Comparison of ENCODE assay signal across 18 mouse cellular contexts in genomic region chr6:25767552-25767951, GRCm38 (mm10). TPM values are rescaled to one million over a fixed set of nuclear protein-coding genes. Genes with fewer than 3 reads are reported as not detected.
DNase-seq lines count a peak whose midpoint lies in the region; ATAC-seq lines count a peak whose summit lies in the region.
"Had no signal": no experiment of that assay in that cellular context is flagged by ENCODE, and none has a peak within 500 bp of the region (broad histone marks: within the 10 kb centered on the region; RNA-seq: fewer than 3 reads in every experiment).

No protein-coding gene starts in this region.

- ATAC-seq in hindbrain, embryonic 16.5 days = peak; percentile 3; the same call in 1 of the 2 replicates
- ATAC-seq in hindbrain, embryonic 11.5 days (ENCODE audit: low FRiP score) = no peak
- ATAC-seq in midbrain, embryonic 15.5 days (replicated peaks) = peak; percentile 76
- ATAC-seq: activated CD4-positive, CD25-positive, alpha-beta regulatory T cell, adult 4 months had no signal

- H3K36me3 ChIP-seq in hindbrain, embryonic 16.5 days (ENCODE audit: control insufficient read depth, insufficient read depth, low read length) = peaks cover 6% of the 10 kb centered on the region
- H3K36me3 ChIP-seq in hindbrain, embryonic 11.5 days (ENCODE audit: control insufficient read depth, insufficient read depth, low read length) = no peaks in the 10 kb centered on the region
- no peaks in the 10 kb centered on the region; the same call in 1 of the 2 replicates for H3K36me3 ChIP-seq in midbrain, embryonic 15.5 days (replicated peaks)

- no peaks in the 10 kb centered on the region for H3K9me3 ChIP-seq in hindbrain, embryonic 16.5 days (ENCODE audit: control insufficient read depth, low read length)
- H3K9me3 ChIP-seq in hindbrain, embryonic 11.5 days (ENCODE audit: control insufficient read depth, low read length) = no peaks in the 10 kb centered on the region
- no peaks in the 10 kb centered on the region for H3K9me3 ChIP-seq in midbrain, embryonic 15.5 days
- H3K9me3 ChIP-seq: embryonic facial prominence, embryonic 15.5 days; limb, embryonic 10.5 days; megakaryocyte, embryonic 14.5 days had no signal

- peak; percentile 5 for DNase-seq in cerebellum, adult 9-10 months
- no peak for DNase-seq in cerebellum, adult 11-12 months
- no peak for DNase-seq in hindbrain, embryonic 11.5 days (ENCODE audit: low spot score)
- DNase-seq in gastrocnemius, postnatal 4 days (ENCODE audit: low spot score in 2 of 2) = no peak
- no peak for DNase-seq in thymus, postnatal 25 days
- no peak for DNase-seq in c-Kit-positive CD71-positive TER-119-positive erythroid progenitor cells, embryonic 14.5 days (ENCODE audit: low spot score)
- DNase-seq: gastrocnemius, postnatal 36 days; lung, adult 2 months; thymus, postnatal 14 days had no signal

- 86% methylated on average over 8 of the region's 8 CpGs for WGBS in hindbrain, embryonic 16.5 days
- WGBS in hindbrain, embryonic 11.5 days = 90% methylated on average over 8 of the region's 8 CpGs
- whole genome bisulfite sequencing in midbrain, embryonic 15.5 days = 67% methylated on average over 8 of the region's 8 CpGs

- no peak overlapping the region for H3K27ac ChIP-seq in hindbrain, embryonic 16.5 days (ENCODE audit: low read depth, low read length)
- H3K27ac ChIP-seq in hindbrain, embryonic 11.5 days (ENCODE audit: low read depth, low read length) = no peak overlapping the region
- H3K27ac ChIP-seq in midbrain, embryonic 15.5 days = no peak overlapping the region
- H3K27ac ChIP-seq: embryonic facial prominence, embryonic 15.5 days; left cerebral cortex, adult 2 months; limb, embryonic 10.5 days had no signal

- H3K4me1 ChIP-seq in hindbrain, embryonic 16.5 days (ENCODE audit: control insufficient read depth, insufficient read depth, low read depth, low read length) = no peaks in the 10 kb centered on the region; the same call in none of the 2 replicates
- H3K4me1 ChIP-seq in hindbrain, embryonic 11.5 days (replicated peaks; ENCODE audit: control insufficient read depth, insufficient read depth, low read length) = no peaks in the 10 kb centered on the region
- peaks cover 5% of the 10 kb centered on the region; the same call in 1 of the 2 replicates for H3K4me1 ChIP-seq in midbrain, embryonic 15.5 days
- H3K4me1 ChIP-seq: embryonic facial prominence, embryonic 15.5 days; limb, embryonic 10.5 days; megakaryocyte, embryonic 14.5 days had no signal

- peak overlapping the region; percentile 45 for H3K4me2 ChIP-seq in hindbrain, embryonic 16.5 days (ENCODE audit: low read length)
- no peak overlapping the region for H3K4me2 ChIP-seq in hindbrain, embryonic 11.5 days (replicated peaks; ENCODE audit: low read depth, low read length)
- peak overlapping the region; percentile 37 for H3K4me2 ChIP-seq in midbrain, embryonic 15.5 days
- H3K4me2 ChIP-seq: embryonic facial prominence, embryonic 15.5 days; heart, embryonic 11.5 days had no signal

- H3K4me3 ChIP-seq in hindbrain, embryonic 16.5 days (ENCODE audit: low read length) = no peak overlapping the region
- no peak overlapping the region for H3K4me3 ChIP-seq in hindbrain, embryonic 11.5 days (ENCODE audit: low read depth, low read length)
- no peak overlapping the region for H3K4me3 ChIP-seq in midbrain, embryonic 15.5 days
- H3K4me3 ChIP-seq: embryonic facial prominence, embryonic 15.5 days; left cerebral cortex, adult 2 months; limb, embryonic 10.5 days; megakaryocyte, embryonic 14.5 days; myocyte had no signal

- no peak overlapping the region for H3K9ac ChIP-seq in hindbrain, embryonic 16.5 days (ENCODE audit: low read depth, low read length)
- no peak overlapping the region for H3K9ac ChIP-seq in hindbrain, embryonic 11.5 days (ENCODE audit: low read depth, low read length)
- H3K9ac ChIP-seq in midbrain, embryonic 15.5 days = no peak overlapping the region
- H3K9ac ChIP-seq: embryonic facial prominence, embryonic 15.5 days had no signal

- no peaks in the 10 kb centered on the region for H3K27me3 ChIP-seq in hindbrain, embryonic 16.5 days (replicated peaks; ENCODE audit: control insufficient read depth, insufficient read depth, low read length)
- no peaks in the 10 kb centered on the region for H3K27me3 ChIP-seq in hindbrain, embryonic 11.5 days (ENCODE audit: control insufficient read depth, insufficient read depth, low read length)
- H3K27me3 ChIP-seq in midbrain, embryonic 15.5 days (replicated peaks) = no peaks in the 10 kb centered on the region
- H3K27me3 ChIP-seq: embryonic facial prominence, embryonic 15.5 days; megakaryocyte, embryonic 14.5 days had no signal

RNA-seq across cellular contexts. Expression of gene Pot1a, which starts 41.5 kb away (rescaled TPM):
- 27.5 and 28.9 TPM in 2 replicates for polyA plus RNA-seq in hindbrain, embryonic 16.5 days (2015; fragmentation: Nextera tagmentation; extraction: Ambion mirVana)
- polyA plus RNA-seq in hindbrain, embryonic 11.5 days (2014; fragmentation: Nextera tagmentation; extraction: Ambion mirVana) = 39.6 and 43.3 TPM in 2 replicates
- polyA plus RNA-seq in midbrain, embryonic 15.5 days (2015; fragmentation: Nextera tagmentation; extraction: Ambion mirVana) = 27.3 and 28.8 TPM in 2 replicates
- total RNA-seq in gastrocnemius, postnatal 4 days (2021) = 10 to 100 TPM; 13.4 to 15.4 TPM
